Mouse (Mus musculus): ENCODE results near the gene Schip1.

Schip1 gene

DNA sequence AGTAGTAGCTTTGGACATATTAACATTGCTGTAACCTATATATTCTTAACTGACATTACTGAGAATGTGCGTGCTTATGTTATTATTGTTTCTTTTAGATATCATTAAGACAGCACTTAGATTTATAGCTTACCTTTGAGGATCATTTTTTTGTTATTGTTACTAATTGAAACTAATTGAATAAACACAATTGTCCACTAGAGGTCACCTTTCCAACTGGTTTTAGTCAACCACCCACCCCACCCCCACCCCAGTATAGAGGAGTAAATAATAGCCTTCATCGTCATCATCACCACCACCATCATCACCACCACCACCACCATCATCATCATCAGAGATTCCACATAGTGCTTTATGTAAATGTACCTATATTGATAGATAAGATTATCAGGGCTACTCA lies 498.2 kb downstream of the Schip1 start:
- DNase-seq (ENCODE audit: low spot score), result no peak

DNA sequence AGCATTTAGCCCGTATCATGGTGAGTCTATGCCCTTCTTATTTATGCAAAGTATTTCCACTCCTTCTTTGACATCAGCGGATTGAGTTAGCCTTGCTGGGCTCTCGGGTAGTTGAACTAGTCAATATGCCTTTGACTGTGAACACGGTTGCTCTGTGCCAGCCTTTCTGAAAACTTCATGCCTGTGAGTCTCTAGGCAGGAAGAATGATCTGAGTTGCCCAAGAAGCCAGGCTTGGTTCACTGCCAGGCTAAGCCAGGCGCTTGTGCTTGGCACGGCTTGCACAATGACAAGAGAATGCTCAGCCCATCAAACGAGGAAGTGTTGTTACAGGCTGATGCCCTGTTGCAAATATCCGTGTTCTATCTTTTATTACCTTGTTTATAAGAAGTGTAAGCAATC lies 499.3 kb downstream of the Schip1 start:
- no peak for DNase-seq (ENCODE audit: low spot score)

DNA sequence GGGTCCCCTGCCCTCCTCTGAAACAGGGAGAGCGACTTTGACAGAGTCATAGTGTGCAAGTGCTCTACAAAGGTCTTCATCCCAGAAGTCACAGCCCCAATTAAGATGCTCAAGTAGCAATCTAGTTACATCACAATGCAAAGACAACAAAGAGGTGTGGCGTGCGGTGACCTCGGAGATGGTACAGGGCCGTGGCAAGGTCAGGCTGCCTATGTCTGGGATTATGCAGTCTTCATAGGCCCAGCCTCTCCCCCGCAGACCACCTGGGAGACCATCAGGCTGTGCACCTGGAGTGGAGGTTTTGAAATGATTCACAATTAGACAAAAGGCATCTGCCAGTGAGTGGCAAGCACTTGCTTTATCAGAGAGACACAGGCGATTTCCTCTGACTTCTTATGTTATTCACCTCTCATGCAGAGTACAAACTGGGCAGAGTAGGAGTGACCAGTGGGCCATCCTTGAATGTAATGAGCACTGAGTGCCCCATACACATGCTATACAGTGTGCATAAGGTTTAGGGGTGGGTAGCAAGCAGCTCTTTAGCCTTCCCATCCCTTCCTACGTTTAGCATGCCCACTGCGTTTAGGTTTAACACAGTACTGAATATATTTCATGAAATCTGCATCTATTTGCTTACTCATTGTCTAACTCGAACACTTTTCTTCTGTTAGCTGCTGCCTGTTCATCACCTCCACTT lies 500.5 kb downstream of the Schip1 start:
- no peak for DNase-seq (ENCODE audit: low spot score)

DNA sequence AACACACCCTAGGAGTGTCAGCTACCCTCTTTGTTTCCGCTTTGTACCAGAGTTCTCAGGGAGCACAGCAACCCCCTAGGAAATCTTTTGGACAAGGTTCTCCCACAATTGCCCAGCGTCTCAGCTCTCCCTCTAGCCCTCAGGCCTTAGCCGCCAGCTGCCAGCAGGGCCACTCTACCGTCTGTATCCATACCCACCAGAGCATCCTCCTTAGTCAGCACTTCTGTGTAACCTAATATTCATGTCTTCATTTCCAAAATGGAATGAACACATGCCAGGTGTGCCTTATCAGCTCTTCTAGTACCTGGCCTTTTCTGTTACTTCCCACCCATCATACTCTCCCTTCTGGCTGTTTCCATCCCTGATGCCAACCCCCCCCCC lies 501.1 kb downstream of the Schip1 start:
- DNase-seq (ENCODE audit: low spot score), result no peak

DNA sequence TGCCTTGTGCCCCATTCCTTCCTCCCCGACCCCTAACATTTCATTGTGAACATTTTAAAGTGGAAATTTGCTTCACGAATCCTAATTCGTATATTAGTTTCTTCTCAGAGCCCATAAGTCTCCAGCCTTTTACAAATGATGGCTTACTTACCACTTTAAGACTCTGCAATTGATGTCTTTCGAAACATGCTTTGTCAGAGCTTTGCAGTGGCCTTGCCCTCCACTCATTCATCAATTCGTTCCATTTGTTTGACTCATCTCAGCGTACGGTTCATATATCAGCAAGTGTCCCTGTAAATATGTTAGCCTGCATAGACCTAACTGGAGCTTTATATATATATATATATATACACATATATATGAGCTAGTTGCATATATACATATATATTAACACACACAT lies 503.0 kb downstream of the Schip1 start:
- no peak for DNase-seq (ENCODE audit: low spot score)

DNA sequence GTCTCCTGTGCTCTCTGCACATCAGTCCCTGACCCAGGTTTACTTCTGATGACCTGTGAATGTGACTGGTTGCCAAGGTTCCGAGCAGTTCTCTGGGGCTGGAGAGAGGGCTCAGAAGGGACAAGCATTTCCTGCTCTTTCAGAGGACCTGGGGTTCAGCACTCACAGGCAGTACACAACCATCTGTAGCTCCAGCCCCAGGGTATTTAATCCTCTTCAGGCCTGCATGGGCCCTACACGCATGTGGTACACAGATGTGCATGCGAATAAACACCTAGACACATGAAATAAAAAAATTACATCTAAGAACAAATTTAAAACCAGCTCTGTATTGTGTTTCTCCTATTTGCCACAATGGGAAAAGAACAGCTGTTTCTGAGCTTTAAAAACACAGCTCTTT lies 503.5 kb downstream of the Schip1 start:
- DNase-seq (ENCODE audit: low spot score), result no peak

DNA sequence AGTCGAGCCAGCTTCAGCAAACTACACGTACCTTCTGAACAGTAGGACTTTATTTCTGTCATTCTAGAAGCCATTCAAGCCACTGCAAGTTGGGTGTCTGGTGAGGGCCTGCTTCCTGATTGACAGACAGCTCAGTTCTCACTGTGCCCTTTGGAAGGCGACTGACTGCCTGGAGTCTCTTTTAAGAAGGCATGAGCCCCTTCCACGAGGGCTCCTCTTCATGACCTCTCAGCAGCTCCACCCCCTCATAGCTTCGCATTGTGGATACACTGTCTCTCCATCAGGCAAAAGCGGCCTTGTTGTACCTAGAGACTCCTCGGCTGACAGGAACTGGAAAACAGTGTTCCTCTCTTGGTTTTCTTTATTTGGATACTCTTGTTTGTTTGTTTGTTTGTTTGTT lies 504.1 kb downstream of the Schip1 start:
- DNase-seq (ENCODE audit: low spot score), result no peak

DNA sequence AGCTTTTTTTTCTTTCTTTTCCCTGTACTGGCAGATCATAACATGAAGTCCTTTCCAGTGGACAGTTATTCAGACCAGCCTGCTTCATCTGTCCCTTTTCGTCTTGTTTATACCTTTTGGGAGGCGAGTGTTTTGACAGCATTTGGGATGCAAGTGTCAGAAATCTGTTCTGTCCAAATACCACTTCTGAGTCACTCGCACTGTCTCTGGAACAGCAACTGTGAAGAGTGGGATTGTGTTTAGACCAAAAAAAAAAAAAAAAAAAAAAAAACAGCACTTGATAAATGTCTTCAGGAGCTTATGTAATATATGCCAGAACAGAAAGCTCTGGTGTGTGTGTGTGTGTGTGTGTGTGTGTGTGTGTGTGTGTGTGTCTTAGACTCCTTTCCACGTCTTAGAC lies 505.7 kb downstream of the Schip1 start:
- no peak for DNase-seq (ENCODE audit: low spot score)

DNA sequence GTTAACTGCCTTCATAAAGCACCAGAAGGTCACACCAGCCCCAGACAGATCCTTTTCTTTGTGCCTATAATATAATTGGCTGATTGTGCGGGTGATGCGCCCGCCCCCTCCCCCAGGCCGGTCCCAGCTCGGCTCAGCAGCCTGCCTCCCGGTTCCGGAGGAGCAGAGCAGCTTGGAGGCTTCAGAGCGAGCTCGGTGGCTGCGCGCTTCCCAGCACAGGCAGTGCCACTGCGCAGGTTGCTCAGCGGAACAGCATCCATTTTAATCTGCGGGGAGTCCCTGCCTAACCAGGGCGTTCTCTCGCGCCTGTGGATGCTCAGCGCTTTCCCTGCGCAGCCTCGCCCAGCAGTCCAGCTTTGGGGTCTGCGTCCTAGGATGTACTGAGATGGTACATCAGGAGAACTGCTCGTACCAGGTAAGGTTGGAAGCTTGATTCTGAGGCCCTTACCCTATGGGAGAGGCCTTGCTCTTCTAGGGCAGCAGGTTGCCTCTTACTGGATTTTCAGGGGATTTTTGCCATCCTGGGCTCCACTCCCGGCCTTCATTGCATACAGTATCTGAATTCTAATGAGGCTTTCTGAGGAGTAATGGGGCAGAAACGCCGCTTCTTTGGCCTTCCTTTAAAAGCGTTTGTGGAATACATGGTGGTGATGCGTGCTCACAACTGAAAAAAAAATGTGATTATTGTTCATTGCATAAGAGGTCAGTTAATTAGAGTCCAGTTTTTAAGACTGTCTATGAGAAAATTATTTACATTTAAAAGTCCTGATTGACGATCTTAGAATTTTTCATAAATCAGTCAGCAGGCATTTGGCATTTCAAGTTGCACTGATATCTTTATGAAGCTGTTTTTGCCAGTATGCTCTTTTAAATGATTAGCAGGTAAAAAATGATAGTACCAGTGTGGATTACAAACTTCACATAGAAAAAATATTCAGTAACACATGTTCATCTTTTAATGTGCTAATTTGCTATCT lies 507.9 kb downstream of the Schip1 start:
- DNase-seq (ENCODE audit: low spot score), result no peak

DNA sequence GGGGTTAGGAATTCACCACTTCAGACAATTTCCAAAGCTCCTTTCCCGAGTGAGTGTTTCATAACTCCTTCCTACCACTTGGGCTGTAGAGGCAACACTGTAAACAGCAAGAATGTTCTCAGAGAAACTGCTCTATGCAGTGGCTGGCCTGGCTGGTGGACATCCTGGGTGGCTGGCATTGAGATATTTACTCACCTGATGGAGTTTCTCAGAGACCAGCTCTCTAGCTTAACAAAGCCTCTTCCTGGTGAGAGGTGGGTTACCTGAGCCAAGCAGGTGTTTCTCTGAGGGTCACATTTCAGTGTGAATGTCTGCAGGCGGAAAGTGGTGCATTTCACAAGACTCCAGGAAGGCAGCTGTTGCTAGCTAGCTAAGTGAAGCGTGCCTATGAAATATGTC lies 508.6 kb downstream of the Schip1 start:
- no peak for DNase-seq (ENCODE audit: low spot score)

DNA sequence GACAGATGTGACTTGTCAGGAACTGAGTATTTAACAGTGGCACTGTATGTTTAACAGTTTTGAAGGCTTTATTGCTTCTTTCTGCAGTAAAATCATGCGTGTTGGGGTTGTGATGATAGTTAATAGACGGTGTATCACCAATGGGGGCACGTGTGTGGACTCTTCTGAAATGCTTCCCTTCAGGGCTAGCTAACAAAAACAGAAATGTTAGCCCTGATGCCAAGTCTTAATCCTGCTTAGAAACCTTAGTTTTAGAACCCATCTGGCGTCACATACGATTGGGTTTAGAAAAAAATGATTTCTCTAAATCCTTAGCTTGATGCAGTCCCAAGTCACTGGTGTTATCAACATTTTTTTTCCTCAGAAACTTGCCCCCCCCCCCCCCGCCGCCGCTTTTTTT lies 509.5 kb downstream of the Schip1 start:
- no peak for DNase-seq (ENCODE audit: low spot score)

DNA sequence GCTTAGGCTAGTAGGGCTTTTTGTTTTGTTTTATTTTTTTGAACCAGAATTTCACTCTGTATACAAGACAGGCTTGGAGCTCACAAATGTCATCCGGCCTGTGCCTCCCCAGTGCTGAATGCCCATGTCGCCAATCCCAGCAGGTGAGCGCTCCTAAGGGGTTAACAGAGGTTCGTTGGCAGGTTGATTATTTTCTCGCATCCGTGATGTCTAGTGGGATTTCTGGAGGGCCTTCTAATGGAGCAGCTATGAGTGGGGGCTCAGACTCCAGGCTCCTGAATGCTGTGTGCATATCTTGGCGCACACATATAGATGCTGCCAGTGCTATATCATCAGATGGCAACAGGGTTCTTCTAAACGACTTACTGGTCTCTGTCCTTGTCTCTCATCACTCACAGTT lies 510.0 kb downstream of the Schip1 start:
- DNase-seq (ENCODE audit: low spot score), result no peak

DNA sequence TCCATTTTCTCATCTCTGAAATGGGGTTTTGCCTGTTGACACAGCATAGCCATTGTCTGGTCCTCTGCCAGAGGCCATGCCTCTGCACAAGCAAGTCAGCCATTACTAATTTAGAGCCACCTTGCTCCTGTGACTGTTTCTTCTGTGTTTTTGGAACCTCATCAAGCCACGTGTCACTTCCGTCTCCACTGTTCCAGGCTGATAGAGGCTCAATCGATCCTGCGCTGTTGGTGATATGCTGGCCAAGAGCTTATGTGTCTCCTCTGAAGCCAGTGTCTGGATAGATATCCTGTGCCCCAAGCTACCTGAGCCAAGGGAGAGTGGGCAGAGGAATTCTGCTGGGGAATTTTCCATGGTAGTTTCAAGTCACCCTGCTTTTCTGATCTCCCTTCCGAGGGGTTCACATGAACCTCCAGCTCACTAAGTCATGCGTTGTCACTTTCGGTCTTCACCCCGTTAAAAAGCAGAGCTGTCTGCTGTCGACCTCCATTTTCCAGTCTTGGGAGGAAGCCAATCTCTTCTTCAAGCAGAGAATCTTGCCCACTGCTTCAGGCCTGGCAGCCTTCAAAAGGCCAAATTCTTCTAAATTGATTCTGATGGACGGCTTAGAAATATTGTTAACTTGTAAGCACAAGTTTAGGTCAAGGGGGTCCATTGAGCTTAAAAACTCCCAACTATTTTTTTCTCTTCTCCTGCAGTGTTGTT lies 511.2 kb downstream of the Schip1 start:
- DNase-seq (ENCODE audit: low spot score), result no peak

DNA sequence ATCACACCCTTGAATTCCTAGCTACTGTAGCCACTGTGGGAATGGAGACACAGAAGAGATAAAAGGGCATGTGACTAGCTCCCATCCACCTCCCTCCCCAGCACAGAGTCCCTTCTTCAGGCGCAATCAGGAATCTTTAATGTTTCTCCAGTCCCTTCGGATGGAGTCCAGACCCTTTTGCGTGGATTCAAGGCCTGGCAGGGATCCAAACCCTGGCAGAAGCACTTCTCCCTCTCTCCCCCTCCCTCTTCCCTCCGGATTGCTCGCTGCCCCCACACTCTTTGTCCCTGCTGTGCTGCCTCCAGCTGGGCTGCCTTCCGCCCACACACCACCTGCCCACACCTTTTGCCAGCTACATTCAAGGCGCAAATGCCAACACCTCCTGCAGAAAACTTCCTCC lies 511.8 kb downstream of the Schip1 start:
- no peak for DNase-seq (ENCODE audit: low spot score)

DNA sequence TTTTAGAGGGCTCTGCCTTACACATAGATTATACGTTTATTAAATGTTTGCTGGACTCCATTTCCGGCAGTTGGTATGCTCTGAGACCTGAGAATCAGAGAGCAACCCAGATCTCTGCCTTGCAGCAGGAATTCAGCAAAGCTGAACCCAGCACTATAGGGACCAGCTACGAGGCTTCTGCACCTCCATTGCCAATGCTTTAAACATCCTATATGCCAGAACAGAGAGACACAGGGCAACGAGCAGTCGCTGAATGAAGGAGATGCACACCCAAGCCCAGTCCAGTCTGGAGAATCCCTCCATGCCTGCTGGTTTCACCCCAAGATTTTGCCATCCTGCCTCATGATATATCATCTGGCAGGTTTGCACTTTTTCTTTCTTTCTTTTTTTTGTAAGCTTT lies 512.3 kb downstream of the Schip1 start:
- DNase-seq (ENCODE audit: low spot score), result no peak

DNA sequence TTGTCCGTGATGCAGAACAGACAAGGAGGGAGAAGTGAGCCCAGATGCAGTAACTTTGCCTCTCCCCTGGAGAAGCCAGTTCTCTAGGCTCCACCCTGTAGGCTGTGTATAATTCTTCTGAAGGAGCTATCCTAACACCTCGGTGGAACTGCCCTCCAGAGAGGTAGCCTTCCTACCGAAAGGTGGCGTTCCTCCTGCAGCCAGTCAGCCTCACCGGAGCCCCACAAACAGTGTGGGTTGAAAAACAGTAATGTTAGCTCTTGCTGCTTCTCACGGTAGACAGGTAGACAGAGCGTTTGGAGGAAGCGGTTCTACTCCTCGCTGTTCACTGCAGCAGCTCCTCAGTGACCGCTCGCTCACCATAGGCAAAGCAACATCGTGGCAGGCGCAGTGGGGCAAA lies 517.0 kb downstream of the Schip1 start:
- no peak for DNase-seq (ENCODE audit: low spot score)

DNA sequence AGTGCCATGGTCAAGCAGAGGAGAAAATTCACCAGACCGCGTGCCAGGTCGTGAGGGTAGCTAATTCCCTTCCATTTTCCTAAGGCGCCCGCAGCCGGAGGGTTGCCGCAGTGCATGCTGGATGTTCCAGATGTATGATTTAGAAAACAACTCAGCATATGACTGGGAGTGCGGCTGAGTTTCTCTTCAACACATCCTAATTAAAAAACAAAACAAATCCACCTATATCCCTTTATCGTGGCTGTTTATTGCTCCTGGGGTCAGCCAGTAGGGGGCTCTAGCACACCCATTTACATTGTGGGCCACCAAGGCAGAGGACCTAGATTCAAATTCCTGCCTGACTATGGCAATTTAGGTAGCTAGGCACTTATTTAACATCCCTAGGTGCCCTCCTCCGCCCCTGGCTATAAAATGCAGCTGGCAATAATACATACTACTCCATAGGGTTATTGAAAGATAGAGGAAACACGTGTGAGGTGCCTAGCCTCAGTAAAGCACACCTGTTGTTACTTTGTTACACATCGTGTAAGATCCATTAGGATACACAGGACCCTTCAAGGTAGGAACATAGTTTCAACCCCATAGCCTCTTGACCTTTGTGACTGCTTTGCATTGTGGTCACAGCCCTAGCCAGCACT lies 517.6 kb downstream of the Schip1 start:
- no peak for DNase-seq (ENCODE audit: low spot score)

DNA sequence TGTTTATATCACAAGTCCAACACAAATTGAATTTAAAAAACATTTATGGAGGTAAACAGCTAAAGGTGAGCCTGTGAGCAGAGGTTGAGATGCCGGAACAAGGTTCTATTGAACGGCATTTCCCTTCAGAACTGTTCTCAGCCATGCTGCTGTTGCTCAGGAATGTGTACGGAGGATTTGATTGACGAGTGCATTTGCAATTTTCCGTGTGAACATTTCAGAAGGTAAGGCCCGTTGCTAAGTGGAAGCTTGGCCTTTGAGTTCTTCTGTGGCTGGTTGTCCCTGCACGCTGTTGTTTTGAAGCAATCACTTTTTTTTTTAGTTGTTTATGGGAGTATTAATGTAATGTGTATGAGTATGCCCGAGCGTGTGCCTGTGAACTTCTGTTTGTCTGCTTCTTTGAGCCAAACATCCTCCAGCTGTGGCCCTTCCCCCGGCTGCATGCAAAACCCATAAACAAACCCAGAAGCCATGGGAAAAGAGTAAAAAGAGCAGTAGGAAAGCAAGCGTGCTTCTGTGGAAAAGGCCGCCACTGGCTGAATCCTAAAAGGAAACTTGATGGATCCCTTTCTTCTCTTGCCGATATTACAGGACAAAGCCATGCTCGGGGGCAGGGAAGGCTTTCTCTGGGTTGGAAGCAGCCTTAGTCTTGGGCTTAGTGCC lies 518.6 kb downstream of the Schip1 start:
- no peak for DNase-seq (ENCODE audit: low spot score)

DNA sequence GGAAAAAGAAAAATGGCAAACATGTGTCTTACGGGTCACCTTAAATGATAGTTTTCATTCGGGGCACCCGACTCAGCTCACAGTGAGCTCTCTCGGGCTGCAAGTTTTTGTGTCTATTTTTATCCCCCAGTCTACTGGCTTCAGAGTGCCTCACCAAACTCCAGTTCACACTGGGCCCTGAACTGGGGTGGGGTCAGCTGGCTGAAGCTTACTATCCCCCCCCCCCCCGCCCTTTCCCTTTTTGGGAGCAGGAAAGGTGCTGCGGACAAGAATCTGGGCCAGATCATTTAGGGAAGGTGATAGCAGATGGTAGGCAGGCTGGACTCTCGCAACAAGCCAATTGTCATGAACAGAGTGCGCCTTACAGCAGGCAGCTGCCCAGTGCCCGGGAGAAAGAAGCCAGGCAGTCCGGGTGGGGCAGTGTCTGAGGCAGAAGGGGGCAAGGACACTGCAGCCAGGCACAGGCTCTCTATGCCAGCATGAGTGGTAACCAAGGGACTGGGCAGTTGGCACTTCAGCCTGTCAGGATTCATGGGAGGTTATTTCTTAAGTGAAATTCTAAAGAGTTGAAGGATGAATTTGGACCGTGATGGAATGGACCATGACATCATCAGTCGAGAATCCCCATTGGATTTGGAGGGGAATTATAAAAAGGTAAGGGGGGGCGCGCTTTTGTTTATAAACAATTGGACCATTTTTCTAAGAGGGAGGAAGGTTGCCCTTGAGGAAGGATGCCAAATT lies 519.3 kb downstream of the Schip1 start:
- no peak for DNase-seq (ENCODE audit: low spot score)

DNA sequence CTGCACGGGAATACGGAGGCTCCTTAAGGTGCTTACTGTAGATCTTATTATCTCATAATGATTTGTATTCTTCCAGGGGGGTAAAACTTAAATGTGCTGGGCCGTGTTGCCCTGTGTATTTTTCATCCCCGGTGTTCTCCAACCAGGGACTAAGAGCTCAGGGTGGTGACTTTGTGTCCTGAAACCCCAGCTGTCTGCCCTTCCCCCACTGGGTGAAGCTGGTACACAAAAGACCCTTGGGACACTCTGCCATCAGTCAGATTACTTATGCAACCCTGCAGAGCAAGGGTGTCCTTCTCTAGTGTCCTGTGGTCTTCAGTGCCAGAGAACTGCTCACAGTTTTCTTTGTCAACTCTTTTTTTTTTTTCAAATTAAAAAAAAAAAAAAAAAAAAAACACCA lies 520.6 kb downstream of the Schip1 start:
- no peak for DNase-seq (ENCODE audit: low spot score)

DNA sequence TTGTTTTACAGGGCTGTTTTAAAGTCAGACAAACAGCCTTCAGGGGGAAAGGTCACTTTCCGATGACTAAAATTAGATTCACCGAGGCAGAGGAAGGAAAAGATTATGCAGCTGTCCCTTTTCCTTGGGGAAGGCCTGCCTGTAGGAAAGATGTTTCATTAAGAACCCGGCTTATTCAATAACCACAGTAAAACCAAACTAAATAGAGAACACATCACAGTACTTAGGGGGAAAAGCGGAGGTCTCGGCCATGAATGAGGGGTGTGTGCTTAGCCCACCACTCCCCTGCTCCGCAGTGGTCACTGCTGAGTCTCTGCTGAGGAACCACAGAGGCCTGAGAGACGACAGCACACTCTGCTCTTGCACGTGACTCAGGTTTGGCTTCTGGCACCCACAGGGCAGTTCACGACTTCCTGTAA lies 522.1 kb downstream of the Schip1 start:
- no peak for DNase-seq (ENCODE audit: low spot score)

All from spleen, adult 12 weeks (tissue).